Mouse (Mus musculus) right cerebral cortex, adult 18-20 months (tissue): ENCODE measurements at regions not wholly inside any gene's neighbourhood (a gene's known extent, or its start where the extent isn't known, plus 50 kb on each side); places are given as distances from the start of the nearest gene placed in this dataset.

Experiments used
- DNase-seq: peaks from one replicate; pipeline ENCODE4 v3.0.0; 2022; ENCODE audit warnings: mixed read lengths

GRCm38 (mm10) chr12:107127591-107127990 lies 360.8 kb upstream of the 3110018I06Rik start:
- no peak for DNase-seq

- DNase-seq: no peak
These were observed 359.2 kb upstream of the 3110018I06Rik start for GRCm38 (mm10) chr12:107129232-107129631.

- no peak for DNase-seq
These were observed 357.1 kb upstream of the 3110018I06Rik start for GRCm38 (mm10) chr12:107131351-107131750.

GRCm38 (mm10) chr12:107131841-107132240 lies 356.6 kb upstream of the 3110018I06Rik start:
- DNase-seq: no peak

GRCm38 (mm10) chr12:107132501-107132900 lies 355.9 kb upstream of the 3110018I06Rik start:
- no peak for DNase-seq

GRCm38 (mm10) chr12:107134353-107134752 lies 354.1 kb upstream of the 3110018I06Rik start:
- DNase-seq: no peak

- DNase-seq: no peak
These were observed 349.6 kb upstream of the 3110018I06Rik start for GRCm38 (mm10) chr12:107138677-107139400.

- DNase-seq: no peak
These were observed 347.4 kb upstream of the 3110018I06Rik start for GRCm38 (mm10) chr12:107140957-107141595.

GRCm38 (mm10) chr12:107142226-107142625 lies 346.2 kb upstream of the 3110018I06Rik start:
- DNase-seq: peak; percentile 82

GRCm38 (mm10) chr12:107146608-107147121 lies 341.8 kb upstream of the 3110018I06Rik start:
- DNase-seq: no peak

GRCm38 (mm10) chr12:107148451-107148850 lies 340.0 kb upstream of the 3110018I06Rik start:
- DNase-seq: no peak

GRCm38 (mm10) chr12:107151089-107151488 lies 337.3 kb upstream of the 3110018I06Rik start:
- no peak for DNase-seq

GRCm38 (mm10) chr12:107154668-107155067 lies 333.8 kb upstream of the 3110018I06Rik start:
- no peak for DNase-seq

GRCm38 (mm10) chr12:107156791-107157428 lies 331.5 kb upstream of the 3110018I06Rik start:
- no peak for DNase-seq

- DNase-seq: no peak
These were observed 329.3 kb upstream of the 3110018I06Rik start for GRCm38 (mm10) chr12:107159126-107159525.

- DNase-seq: no peak
These were observed 328.3 kb upstream of the 3110018I06Rik start for GRCm38 (mm10) chr12:107160137-107160536.

- DNase-seq: no peak
These were observed 327.8 kb upstream of the 3110018I06Rik start for GRCm38 (mm10) chr12:107160628-107161027.

GRCm38 (mm10) chr12:107170926-107171325 lies 317.5 kb upstream of the 3110018I06Rik start:
- no peak for DNase-seq

GRCm38 (mm10) chr12:107171676-107172075 lies 316.8 kb upstream of the 3110018I06Rik start:
- no peak for DNase-seq

GRCm38 (mm10) chr12:107178676-107179075 lies 309.8 kb upstream of the 3110018I06Rik start:
- no peak for DNase-seq

GRCm38 (mm10) chr12:107180501-107180900 lies 307.9 kb upstream of the 3110018I06Rik start:
- DNase-seq: no peak

- DNase-seq: no peak
These were observed 307.1 kb upstream of the 3110018I06Rik start for GRCm38 (mm10) chr12:107181291-107181690.

GRCm38 (mm10) chr12:107182091-107182655 lies 306.3 kb upstream of the 3110018I06Rik start:
- no peak for DNase-seq
